Mouse (Mus musculus): ENCODE results near the gene Cplx3.

Cplx3 gene

GRCm38 (mm10) chr9:57606139-57606851 lies at the start of gene Cplx3:
Gene Cplx3, minus strand, starts transcription at chr9:57606281.
- peak; percentile 62 for DNase-seq (ENCODE audit: low read depth, low spot score)

GRCm38 (mm10) chr9:57655749-57656148 lies 49.7 kb upstream of the Cplx3 start:
- DNase-seq (ENCODE audit: low read depth, low spot score) = peak; percentile 95

DNA sequence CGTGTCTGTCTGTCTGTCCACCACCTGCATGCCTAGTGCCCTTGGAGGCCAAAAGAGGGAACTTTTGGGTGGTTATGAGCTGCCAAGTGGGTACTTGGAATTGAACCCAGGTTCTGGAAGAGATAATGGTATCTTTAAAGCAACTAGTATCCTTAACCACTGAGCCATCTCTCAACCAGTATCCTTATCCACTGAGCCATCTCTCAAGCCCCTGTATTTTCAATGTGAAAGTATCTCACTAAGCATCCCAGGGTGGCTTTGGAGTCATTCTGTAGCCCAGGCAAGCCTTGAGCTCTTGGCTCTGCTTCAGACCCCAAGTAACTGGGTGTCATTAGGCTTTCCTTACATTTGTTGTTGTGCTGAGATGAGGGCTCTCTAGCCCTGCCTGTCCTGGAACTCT lies 48.9 kb upstream of the Cplx3 start:
- DNase-seq (ENCODE audit: low read depth, low spot score) = no peak

DNA sequence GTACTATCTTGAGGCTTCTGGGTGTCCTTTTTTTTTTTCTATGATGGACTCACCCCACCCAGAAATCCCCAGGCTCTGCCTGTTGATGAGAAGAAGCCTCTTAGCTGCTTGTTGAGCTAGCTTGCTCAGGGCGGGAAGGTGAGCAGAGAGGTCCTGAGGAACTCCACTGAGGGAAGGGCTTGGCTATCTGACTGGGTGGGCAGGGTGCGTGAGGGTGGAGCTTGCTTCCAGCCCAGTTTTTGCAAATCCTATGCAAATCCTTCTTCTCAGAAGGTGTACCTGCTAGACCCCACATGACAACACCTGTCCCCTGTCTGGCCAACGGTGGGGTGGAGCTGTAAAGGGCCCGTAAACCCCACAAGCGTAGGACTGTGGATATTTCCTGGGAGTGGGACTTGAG lies 47.2 kb upstream of the Cplx3 start, which contains the start of gene Csk:
TSS of gene Csk (minus strand) at position 349 of the 400 bp plus-strand sequence.
- no peak for DNase-seq (ENCODE audit: low read depth, low spot score)

- DNase-seq (ENCODE audit: low read depth, low spot score) = no peak
These were observed 46.8 kb upstream of the Cplx3 start for GRCm38 (mm10) chr9:57652855-57653254.

DNA sequence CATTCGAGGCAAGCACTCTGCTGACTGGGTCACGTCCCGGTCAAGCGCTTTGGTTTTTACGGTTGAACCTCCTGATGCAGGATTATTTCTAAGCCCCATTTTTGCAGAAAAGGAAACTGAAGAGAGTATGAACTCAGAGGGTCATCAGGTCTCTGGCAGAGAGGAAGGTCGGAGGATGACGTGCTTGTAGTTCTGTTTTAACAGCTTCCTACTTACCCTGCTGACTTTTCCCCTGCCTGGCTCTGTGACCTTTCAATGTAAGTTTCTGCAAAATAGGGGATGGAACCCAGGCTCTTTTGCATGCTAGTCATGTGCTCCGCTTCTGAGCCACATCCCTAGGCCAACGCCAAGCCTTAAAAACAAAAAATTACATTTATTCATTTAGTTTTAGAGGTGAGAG lies 46.3 kb upstream of the Cplx3 start:
- no peak for DNase-seq (ENCODE audit: low read depth, low spot score)

DNA sequence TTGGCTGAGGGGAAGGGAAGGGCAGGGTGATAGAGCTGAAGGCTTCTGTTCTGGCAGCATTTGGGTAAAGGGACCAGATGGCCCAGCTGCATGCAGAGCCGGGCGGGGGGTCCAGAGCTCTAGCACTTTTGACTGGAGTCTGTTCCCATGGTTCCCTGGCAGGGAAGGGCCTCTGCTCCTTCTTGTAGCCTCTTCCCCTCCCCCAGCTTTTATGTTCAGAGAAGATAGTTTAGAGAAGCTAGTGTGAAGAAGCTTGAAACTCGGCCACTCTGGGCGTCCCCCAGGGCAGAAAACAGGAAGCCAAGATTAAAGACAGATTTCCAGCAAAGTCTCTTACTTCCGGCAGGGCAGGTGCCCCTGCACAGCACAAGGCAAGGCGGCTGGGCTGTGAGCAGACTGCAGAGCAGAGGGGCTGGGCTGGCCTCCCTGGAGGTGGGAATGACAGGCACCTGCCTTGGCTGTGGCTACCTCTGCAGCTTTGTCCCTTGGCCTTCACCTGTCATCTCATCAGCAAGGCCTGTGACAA lies 44.8 kb upstream of the Cplx3 start:
- DNase-seq (ENCODE audit: low read depth, low spot score) = no peak

DNA sequence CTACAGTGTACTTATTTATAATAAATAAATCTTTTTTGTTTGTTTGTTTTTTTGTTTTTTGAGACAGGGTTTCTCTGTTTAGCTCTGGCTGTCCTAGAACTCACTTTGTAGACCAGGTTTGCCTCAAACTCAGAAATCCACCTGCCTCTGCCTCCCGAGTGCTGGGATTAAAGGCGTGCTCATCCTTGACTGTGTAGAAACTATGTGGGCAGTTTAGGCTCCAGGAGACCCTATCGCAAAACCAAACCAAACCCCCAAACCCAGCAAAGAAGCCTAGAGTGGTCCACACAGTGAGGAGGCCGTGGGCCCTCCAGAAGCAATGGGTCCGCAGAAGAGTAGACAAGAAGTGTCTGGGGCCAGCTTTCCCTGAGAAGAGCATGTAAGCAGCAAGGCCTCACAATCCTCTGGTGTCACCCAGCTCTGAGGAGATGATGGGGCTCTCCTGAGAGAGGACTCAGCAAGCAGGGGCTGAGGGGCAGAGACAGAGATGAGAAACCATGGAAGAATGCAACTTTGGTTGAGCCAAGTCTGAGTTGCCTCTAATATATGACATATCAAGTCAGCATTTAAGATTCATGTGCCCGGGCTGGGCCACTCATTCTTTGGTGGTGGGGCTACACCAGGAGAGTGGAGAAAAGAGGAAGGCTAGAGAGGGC lies 44.2 kb upstream of the Cplx3 start:
- no peak for DNase-seq (ENCODE audit: low read depth, low spot score)

GRCm38 (mm10) chr9:57647286-57648108 lies 41.4 kb upstream of the Cplx3 start:
- no peak for DNase-seq (ENCODE audit: low read depth, low spot score)

DNA sequence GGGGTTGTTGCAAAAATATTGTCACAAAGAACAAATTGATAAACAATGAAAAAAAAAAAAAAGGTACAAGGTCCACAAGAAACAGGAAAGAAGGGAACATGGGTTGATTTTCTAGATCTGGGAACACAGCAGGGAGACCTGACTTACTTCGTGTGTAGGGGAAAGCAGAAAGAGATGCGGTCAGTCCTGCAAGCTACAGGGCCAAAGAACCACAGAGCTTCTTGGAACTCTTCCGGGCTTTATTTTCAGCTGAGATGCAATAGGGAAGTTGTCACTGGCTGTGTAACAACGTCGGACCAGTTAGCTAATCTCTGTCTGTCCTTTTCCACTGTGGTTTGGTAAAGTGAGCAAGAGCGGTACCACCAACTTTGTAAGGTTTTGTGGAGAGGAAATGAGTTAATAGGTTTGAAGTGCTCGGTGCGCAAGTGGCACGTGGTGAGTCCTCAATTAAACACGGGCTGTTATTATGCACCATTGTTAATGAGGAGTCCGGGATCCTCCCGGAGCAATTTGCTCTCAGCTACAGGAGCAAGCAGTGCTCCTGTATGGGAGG lies 40.5 kb upstream of the Cplx3 start:
- no peak for DNase-seq (ENCODE audit: low read depth, low spot score)

DNA sequence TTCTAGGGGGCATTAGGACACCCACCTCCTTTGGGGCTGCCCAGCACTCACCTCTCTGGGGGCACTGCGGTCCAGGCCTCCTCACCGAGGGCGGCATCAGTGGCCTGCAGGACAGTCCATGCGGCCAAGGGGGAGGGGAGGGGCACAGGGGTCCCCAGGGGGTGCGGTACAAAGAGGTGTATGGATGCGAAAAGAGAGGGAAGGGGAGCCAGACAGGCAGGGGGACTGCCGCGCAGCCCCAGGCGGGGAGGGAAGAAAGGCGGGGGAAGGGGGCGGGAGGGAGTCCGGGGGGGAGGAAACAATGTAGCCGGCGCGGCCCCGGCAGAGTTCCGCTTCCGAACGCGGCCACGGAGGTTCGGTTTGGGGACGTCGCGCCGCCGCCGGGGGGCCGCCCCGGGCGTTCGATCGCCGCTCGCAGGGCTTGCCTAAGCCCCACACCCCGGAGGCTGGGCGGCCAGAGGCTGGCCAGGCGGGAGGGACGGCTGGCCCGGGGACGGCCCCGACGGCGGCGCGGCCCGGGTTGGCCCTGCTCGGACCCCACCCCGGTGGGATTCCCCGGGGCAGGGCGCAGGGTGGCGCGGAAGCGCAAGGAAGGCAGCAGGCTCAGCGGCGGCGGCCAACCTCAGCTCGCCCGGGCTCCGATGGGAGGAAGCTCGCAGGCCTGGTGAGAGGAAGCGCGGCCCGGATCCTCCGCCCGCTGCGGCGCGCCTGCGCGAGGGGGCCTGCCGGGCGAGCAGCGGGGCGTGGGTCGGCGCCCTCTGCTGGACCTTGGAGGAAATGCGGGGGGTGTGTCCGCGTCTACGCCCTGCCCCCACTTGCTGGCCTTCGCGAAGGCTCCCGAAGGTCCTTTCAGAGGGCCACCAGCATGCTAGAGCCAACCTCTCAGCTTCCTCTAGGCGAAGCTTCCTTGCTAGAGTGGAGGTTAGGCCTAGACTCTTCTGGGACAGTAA lies 39.1 kb upstream of the Cplx3 start:
- DNase-seq (ENCODE audit: low read depth, low spot score) = peak; percentile 86

DNA sequence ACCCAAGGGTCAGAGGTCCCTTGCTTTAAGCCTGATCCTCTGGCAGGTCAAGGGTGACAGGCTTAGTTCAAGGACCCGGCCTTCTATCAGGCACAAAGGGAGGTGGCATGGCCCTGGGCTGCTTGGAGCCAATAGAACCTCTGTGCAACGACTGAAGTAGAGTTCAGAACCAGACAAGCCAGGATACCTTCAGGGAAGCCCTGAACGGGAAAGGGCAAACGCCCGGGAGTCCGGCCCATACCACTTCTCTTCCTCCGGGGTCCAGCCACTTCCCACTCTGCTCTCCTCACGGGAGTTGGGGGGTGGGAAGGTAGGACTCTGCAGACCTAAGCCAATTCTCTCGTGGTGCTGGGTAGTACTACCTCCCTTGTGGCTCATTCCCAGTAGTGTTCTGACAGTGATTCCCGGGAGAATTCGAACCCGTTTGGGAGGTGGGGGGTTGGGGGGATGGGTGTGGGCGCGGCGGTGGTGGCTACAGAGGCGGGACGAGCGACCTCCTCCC lies 38.4 kb upstream of the Cplx3 start:
- no peak for DNase-seq (ENCODE audit: low read depth, low spot score)

DNA sequence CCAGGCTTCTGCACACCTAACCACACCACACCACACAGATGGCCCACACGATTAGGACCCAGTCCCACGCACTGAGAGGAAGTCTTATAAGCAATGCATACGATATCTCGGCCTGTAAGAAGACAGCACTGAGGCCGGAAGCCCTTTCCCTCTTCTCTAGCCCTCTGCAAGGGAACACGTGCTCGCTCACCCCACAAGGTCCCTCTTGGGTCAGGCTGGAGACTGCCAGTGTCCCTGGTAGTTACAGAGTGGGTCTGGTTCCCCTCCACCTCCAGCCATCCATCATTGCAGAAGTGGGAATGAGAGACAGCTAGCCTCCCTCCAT lies 37.7 kb upstream of the Cplx3 start:
- no peak for DNase-seq (ENCODE audit: low read depth, low spot score)

DNA sequence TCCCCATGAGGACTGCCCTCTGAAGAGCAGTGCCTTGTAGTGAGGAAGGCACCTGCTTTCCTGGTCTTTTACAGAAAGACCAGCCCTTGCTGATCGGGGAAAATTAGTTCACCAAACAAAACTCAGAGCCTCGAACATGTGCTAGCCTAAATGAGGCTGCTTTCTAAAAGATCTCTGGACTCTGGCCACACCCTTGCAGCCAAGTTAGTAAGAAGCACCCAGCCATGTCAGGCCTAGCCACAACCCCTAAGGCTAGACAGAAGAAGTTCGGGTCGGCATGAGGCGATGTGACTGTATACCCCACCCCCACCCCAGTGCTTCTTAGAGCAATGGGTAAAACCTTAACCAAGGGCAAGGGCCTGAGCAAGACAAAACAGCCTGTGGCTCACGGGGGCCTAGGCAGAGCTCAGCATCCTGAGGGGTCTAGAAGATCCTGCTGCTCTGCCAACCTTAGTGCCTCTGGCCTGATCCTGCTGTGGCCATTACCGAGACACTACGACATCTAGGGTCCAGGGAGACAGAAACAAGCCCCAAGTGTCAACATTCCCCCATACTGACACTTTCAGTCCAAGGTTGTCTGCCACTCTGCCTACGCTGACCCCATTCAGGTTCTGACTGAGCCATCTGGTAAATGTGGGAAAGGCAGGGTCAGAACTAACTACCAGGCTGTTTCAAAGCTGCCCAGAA lies 37.2 kb upstream of the Cplx3 start:
- no peak for DNase-seq (ENCODE audit: low read depth, low spot score)

- DNase-seq (ENCODE audit: low read depth, low spot score) = no peak
These were observed 35.9 kb upstream of the Cplx3 start for GRCm38 (mm10) chr9:57641775-57642550.

- DNase-seq (ENCODE audit: low read depth, low spot score) = no peak
These were observed 34.9 kb upstream of the Cplx3 start for GRCm38 (mm10) chr9:57641022-57641421.

GRCm38 (mm10) chr9:57640384-57640783 lies 34.3 kb upstream of the Cplx3 start:
- DNase-seq (ENCODE audit: low read depth, low spot score) = no peak

- no peak for DNase-seq (ENCODE audit: low read depth, low spot score)
These were observed 33.7 kb upstream of the Cplx3 start for GRCm38 (mm10) chr9:57639661-57640328.
